ENCODE assay signal across 11 mouse cellular contexts in the genomic region with DNA sequence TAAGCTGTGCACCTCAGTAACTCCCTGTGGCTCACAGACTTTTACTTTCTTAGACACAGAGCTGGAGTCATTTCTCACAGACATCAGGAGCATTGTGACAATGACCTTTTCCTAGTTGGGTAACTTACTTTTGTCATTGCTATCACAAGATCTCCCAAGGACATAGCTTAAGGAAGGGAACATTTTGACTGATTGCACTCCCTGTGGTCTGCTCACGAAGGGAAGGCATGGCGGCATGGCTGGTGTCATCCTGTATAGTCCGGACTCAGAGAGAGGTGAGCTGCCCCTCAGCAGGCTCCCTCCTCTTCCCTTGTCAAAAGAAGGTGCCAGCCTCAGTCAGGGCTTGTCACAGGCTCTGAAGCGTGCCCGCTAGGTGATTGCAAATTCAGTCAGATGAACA.
"Had no signal": no experiment of that assay in that cellular context is flagged by ENCODE, and none has a peak within 500 bp of the region (broad histone marks: within the 10 kb centered on the region; RNA-seq: fewer than 3 reads in every experiment).

No protein-coding gene starts in this region.

- ATAC-seq: liver, postnatal 0 days; midbrain, embryonic 13.5 days; midbrain, embryonic 16.5 days had no signal

- DNase-seq: kidney, postnatal 25 days; layer of hippocampus, postnatal 36 days; liver, postnatal 0 days; lung, postnatal 10 days; lung, postnatal 36 days; retina, postnatal 1 day; right cerebral cortex, postnatal 25 days; spleen, adult 18-20 months; thymus, postnatal 25 days had no signal
